Mouse (Mus musculus): ENCODE measurements at regions not wholly inside any gene's neighbourhood (a gene's known extent, or its start where the extent isn't known, plus 50 kb on each side); places are given as distances from the start of the nearest gene placed in this dataset.

DNA sequence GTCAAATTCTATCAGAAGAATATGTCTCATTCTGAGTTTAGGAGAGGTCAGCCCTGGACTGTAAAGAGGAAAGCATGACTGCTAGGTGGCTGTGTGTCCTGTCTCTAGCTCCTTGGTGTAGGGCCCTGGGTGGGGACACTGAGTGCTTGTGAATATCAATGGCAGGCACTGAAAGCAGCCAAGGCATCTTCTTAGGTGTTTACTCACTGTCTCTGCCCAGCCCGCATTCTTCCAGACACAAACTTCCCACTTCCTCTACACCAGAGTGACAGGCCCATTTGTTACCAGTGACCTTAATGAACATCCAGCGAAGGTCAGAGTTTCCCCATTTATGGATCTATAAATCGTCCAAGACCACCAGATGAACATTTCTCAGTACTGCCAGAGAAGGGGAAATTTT, 823.1 kb downstream of the Efna5 start:
- DNase-seq, result no peak

DNA sequence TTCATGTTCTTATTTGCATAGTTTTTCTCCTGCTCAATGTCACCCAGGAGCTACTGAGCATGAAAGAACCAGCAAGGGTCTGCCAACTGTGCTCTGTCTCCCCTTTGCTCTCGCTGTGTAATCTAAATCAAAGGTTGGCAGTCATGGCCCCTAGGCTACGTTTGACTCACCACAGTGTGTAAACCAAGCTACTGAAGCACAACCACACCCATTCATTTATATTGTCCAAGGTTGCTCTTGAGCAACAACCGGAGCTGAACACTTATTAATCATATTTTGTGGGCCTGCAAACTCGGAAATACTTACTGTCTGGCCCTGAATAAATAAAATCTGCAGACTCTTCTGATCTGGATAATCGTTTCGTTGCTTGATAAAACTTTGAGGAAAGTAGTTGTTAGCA, 826.3 kb downstream of the Efna5 start:
- DNase-seq, result no peak

DNA sequence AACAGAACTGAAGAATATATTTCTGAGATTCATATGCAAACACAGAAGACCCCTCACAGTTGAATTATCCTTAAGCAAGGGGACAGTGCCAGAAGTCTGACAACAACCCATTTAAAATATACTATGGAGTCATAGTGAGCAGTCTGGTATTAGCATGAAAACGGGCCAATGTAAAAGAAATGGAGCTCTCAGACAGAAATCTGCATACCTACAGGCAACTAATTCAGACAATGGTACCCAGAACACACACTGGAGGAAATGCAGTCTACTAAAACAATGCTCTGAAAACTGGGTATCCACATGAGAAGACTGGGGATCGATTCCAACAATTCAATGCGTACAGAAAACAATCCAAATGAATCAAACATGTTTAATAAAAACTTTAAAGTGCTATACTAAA, 832.1 kb downstream of the Efna5 start:
- DNase-seq, result no peak

DNA sequence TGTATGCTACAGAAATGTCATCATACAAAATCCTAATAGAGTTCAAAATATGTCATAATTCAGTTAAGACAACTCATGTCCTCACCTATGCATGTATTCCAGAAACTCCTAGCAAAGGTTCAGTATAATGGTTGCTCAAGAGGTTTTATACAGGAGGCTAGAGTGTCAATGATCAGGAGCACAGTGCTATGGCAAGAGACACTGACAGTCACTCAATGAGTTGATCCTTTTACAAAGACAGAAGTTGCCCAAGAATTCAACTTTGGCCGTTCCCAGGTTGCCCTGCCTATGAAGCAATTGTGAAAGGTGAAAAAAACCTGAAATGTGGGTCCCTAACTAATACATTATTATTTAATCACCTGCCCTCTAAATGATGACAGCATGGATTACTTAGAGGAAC, 850.5 kb downstream of the Efna5 start:
- DNase-seq, result no peak

All from right cerebral cortex, adult 18-20 months (tissue).